Mouse (Mus musculus): ENCODE results near the gene Pcbp3.

Gene Pcbp3

GRCm38 (mm10) chr10:76931122-76931521 is 30.6 kb downstream of the Pcbp3 start:
- peak; percentile 97 for DNase-seq (ENCODE audit: inconsistent ontology term)

GRCm38 (mm10) chr10:76924441-76924840 is 37.2 kb downstream of the Pcbp3 start:
- no peak for DNase-seq (ENCODE audit: inconsistent ontology term)

GRCm38 (mm10) chr10:76918086-76918485 is 43.6 kb downstream of the Pcbp3 start:
- no peak for DNase-seq (ENCODE audit: inconsistent ontology term)

GRCm38 (mm10) chr10:76906434-76906833 is 55.3 kb downstream of the Pcbp3 start:
- no peak for DNase-seq (ENCODE audit: inconsistent ontology term)

- DNase-seq (ENCODE audit: inconsistent ontology term) = no peak
Observed at GRCm38 (mm10) chr10:76905935-76906341, 55.7 kb downstream of the Pcbp3 start.

GRCm38 (mm10) chr10:76903694-76904093 is 58.0 kb downstream of the Pcbp3 start:
- DNase-seq (ENCODE audit: inconsistent ontology term) = no peak

GRCm38 (mm10) chr10:76903099-76903498 is 58.6 kb downstream of the Pcbp3 start:
- peak; percentile 77 for DNase-seq (ENCODE audit: inconsistent ontology term)

GRCm38 (mm10) chr10:76902588-76902987 is 59.1 kb downstream of the Pcbp3 start:
- DNase-seq (ENCODE audit: inconsistent ontology term) = peak; percentile 81

GRCm38 (mm10) chr10:76898428-76898827 is 63.3 kb downstream of the Pcbp3 start:
- no peak for DNase-seq (ENCODE audit: inconsistent ontology term)

- DNase-seq (ENCODE audit: inconsistent ontology term) = no peak
Observed at GRCm38 (mm10) chr10:76891456-76891855, 70.2 kb downstream of the Pcbp3 start.

GRCm38 (mm10) chr10:76883442-76884244 is 78.0 kb downstream of the Pcbp3 start:
- no peak for DNase-seq (ENCODE audit: inconsistent ontology term)

GRCm38 (mm10) chr10:76882644-76883441 is 78.8 kb downstream of the Pcbp3 start:
- DNase-seq (ENCODE audit: inconsistent ontology term) = peak; percentile 42

- DNase-seq (ENCODE audit: inconsistent ontology term) = no peak
Observed at GRCm38 (mm10) chr10:76881900-76882299, 79.8 kb downstream of the Pcbp3 start.

GRCm38 (mm10) chr10:76875310-76875709 is 86.4 kb downstream of the Pcbp3 start:
- DNase-seq (ENCODE audit: inconsistent ontology term) = no peak

GRCm38 (mm10) chr10:76874879-76875278 is 86.8 kb downstream of the Pcbp3 start:
- DNase-seq (ENCODE audit: inconsistent ontology term) = no peak

GRCm38 (mm10) chr10:76874398-76874797 is 87.3 kb downstream of the Pcbp3 start:
- no peak for DNase-seq (ENCODE audit: inconsistent ontology term)

GRCm38 (mm10) chr10:76873948-76874347 is 87.7 kb downstream of the Pcbp3 start:
- DNase-seq (ENCODE audit: inconsistent ontology term) = no peak

GRCm38 (mm10) chr10:76872736-76873135 is 89.0 kb downstream of the Pcbp3 start:
- no peak for DNase-seq (ENCODE audit: inconsistent ontology term)

- DNase-seq (ENCODE audit: inconsistent ontology term) = no peak
Observed at GRCm38 (mm10) chr10:76865936-76866335, 95.8 kb downstream of the Pcbp3 start.

- no peak for DNase-seq (ENCODE audit: inconsistent ontology term)
Observed at GRCm38 (mm10) chr10:76860998-76861397, 100.7 kb downstream of the Pcbp3 start.

- no peak for DNase-seq (ENCODE audit: inconsistent ontology term)
Observed at GRCm38 (mm10) chr10:76859355-76860127, 102.1 kb downstream of the Pcbp3 start.

GRCm38 (mm10) chr10:76857879-76858278 is 103.8 kb downstream of the Pcbp3 start:
- DNase-seq (ENCODE audit: inconsistent ontology term) = no peak
